Mouse (Mus musculus): ENCODE results near the gene Zfhx3.

DNA sequence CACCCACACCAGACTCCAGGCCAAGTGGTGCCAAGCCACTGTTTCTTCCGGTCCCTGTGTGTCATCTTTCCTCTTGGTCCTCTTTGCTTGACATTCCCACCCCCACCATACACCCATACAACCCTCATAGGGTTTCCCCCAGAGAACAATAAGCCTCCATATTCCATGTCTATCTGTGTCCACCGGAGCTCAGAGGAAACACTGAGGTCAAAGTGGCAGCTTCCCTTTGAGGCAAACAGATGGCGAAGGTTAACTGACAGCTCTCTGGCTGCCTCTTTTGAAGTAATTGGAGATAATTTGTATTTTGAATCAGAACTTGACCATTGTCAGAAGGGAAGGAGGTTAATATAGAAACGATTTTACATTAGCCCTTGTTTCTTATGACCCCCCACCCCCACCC lies 292.0 kb downstream of the Zfhx3 start:
- TF ChIP-seq CTCF (IDR thresholded peaks at IDR 0.05; ENCODE audit: low read depth, low read length) (no peak), GATA1 (IDR thresholded peaks at IDR 0.05; ENCODE audit: borderline replicate concordance, low read length) (no peak), GATA2 (IDR thresholded peaks at IDR 0.05; ENCODE audit: borderline replicate concordance, low read depth, low read length) (no peak), TAL1 (conservative IDR thresholded peaks at IDR 0.05; ENCODE audit: low read depth, low read length) (no peak), POLR2AphosphoS5 (IDR thresholded peaks at IDR 0.05; ENCODE audit: insufficient replicate concordance, low read depth, low read length) (no peak)
